Mouse (Mus musculus) midbrain, embryonic 10.5 days (tissue): ENCODE measurements around the gene Mtch2. TPM values are rescaled to one million over a fixed set of nuclear protein-coding genes. Genes with fewer than 3 reads are reported as not detected.

ENCODE experiments used
- DNase-seq: peaks from one replicate; pipeline ENCODE4 v3.0.0-alpha.2; 2017; ENCODE audit warnings: low spot score
- H3K27ac ChIP-seq: fragments of 300-500 bp; sonication (generic); replicated peaks from 2 replicates; pipeline ENCODE4 v1.5.1; 2016; ENCODE audit warnings: mild to moderate bottlenecking
- H3K27me3 ChIP-seq: fragments of 300-500 bp; sonication (generic); 2 replicates; pipeline ENCODE4 v1.6.1; 2016; ENCODE audit warnings: low read depth, mild to moderate bottlenecking; ENCODE audit not compliant: poor library complexity, severe bottlenecking
- H3K36me3 ChIP-seq: fragments of 300-500 bp; sonication (generic); 2 replicates; pipeline ENCODE4 v1.6.1; 2016; ENCODE audit warnings: mild to moderate bottlenecking, moderate library complexity
- H3K4me1 ChIP-seq: fragments of 300-500 bp; sonication (generic); 2 replicates; pipeline ENCODE4 v1.6.1; 2016
- H3K4me3 ChIP-seq: fragments of 300-500 bp; sonication (generic); 2 replicates; pipeline ENCODE4 v1.5.1; 2016; ENCODE audit warnings: mild to moderate bottlenecking, moderate library complexity
- H3K9me3 ChIP-seq: fragments of 300-500 bp; sonication (generic); replicated peaks from 2 replicates; pipeline ENCODE4 v1.6.1; 2016; ENCODE audit warnings: mild to moderate bottlenecking
- WGBS: fragments of 180-500 bp; shearing (Covaris S2); methylation state at CpG from one replicate; pipeline ENCODE4 v1.1.7; 2016; 5-methylcytosine and 5-hydroxymethylcytosine counted together
- polyA plus RNA-seq: library from polyadenylated mRNA; unstranded; fragments of >200 nt; fragmentation: Nextera tagmentation; extraction: Ambion mirVana; gene quantifications from 2 replicates; pipeline ENCODE4 v1.2.1, GENCODE M21; 2016

Mtch2 gene
- polyA plus RNA-seq, 1 experiment from 2014 or later, result 254 TPM

DNA sequence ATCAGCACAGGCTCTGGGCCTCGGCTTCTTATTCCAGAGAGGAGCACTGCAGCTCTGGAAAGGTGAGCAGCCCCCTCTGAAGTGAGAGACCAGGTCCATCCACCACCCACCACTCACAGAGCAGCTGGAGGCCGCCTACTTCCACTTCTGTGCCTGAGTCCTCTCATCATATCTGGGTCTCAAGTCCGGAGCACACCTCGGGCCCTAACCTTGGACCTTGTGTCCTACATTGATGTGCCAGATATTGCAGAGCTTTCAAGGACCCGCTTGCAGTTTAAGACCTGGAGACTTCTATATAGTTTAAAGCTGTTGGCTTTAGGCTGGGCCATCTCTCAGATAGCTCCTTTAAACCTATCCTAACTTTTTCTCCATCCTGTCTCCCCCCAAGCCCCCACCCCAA lies 13.5 kb upstream of the Mtch2 start:
- 85% methylated on average over 5 of the region's 5 CpGs for WGBS
- H3K9me3 ChIP-seq, result no peaks in the 10 kb centered on the region
- H3K27me3 ChIP-seq, result no peaks in the 10 kb centered on the region
- no peaks in the 10 kb centered on the region for H3K4me1 ChIP-seq
- H3K4me3 ChIP-seq, result no peak overlapping the region
- no peak overlapping the region for H3K27ac ChIP-seq
- no peak for DNase-seq
- H3K36me3 ChIP-seq, result no peaks in the 10 kb centered on the region

DNA sequence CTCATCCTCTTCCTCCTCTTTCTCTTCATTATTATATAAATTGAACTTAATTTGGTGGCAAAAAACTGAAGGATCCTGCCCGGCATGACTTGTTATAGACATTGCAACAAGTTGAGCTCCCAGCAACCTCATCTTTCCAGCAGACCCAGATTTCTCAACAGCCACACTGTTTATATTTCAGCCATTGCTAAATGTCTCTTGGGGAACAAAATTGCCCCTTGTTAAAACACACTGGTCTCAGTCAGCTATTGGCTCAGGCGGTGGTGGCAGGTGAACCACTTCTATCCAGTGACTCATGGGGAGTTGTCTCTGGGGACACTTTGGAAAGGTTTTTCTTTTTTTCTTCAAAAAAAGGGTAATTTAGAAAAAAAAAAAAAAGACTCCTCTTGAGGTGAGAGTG lies 8.3 kb upstream of the Mtch2 start:
- H3K27me3 ChIP-seq, result no peaks in the 10 kb centered on the region
- no peaks in the 10 kb centered on the region for H3K4me1 ChIP-seq
- H3K36me3 ChIP-seq, result no peaks in the 10 kb centered on the region
- no peak for DNase-seq
- H3K9me3 ChIP-seq, result no peaks in the 10 kb centered on the region
- H3K27ac ChIP-seq, result no peak overlapping the region
- WGBS, result 89% methylated on average over 2 of the region's 2 CpGs
- H3K4me3 ChIP-seq, result no peak overlapping the region

DNA sequence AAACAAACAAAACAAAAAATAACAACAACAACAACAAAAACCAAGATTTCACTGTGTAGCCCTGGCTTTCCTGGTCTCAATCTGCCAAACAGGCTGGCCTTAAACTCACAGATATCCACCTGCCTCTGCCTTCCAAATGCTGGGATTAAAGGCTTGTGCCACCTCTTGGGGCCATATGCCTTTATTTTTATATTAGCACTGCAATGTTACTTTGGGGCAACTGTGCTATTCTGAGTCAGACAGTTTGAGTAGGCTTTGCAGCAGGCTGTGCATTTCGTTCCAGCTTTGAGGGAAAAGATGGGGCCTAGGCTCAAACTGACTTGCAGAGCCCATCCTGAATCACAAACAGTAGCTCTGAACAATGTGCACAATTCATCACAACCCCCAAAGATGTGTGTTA lies 3.3 kb upstream of the Mtch2 start:
- 81% methylated on average over 1 of the region's 1 CpGs for WGBS
- no peak overlapping the region for H3K4me3 ChIP-seq
- no peaks in the 10 kb centered on the region for H3K9me3 ChIP-seq
- peaks cover 17% of the 10 kb centered on the region for H3K4me1 ChIP-seq
- H3K27ac ChIP-seq, result no peak overlapping the region
- no peak for DNase-seq
- no peaks in the 10 kb centered on the region for H3K36me3 ChIP-seq
- no peaks in the 10 kb centered on the region for H3K27me3 ChIP-seq

DNA sequence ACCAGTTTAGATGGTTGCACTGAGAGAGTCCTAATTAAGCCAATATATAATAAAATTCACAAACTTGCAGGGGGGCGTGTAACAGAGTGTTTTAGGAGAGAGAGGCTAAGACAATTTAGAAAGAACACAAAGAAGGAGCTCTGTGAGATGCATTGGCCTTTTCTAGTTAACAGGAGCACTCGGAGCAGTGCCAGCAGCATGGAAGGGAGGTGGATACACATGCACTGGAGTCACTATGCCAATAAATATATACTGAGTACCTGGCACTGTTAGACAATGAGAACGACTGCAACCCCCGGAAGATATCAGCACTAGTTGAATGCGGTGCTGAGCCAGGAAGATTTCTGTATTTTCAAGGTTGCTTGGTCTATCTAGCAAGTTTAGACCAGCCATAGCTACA lies 2.7 kb upstream of the Mtch2 start:
- H3K4me1 ChIP-seq, result peaks cover 23% of the 10 kb centered on the region
- no peak overlapping the region for H3K4me3 ChIP-seq
- no peak for DNase-seq
- no peaks in the 10 kb centered on the region for H3K9me3 ChIP-seq
- peaks cover 2% of the 10 kb centered on the region for H3K36me3 ChIP-seq
- no peaks in the 10 kb centered on the region for H3K27me3 ChIP-seq
- no peak overlapping the region for H3K27ac ChIP-seq
- 86% methylated on average over 5 of the region's 5 CpGs for WGBS

DNA sequence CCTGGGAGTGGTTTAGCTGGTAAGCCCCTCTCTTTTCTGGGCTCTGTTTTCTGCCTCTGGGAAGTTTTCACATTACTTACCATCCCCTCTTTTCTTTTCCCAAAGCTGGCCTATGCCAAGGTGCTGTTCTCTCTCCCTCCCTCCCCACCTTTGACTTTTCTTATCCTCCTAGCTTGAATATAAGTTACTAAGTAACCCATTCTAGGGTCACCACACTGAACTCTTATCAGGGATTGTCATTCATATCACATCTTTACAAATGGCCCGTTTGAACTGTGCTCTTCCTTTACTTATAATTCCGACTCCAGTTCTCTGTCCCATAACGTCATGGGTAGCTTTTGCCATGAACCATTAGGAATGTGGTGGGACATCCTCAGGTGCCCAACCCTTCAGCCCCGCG lies 1.7 kb upstream of the Mtch2 start:
- no peaks in the 10 kb centered on the region for H3K9me3 ChIP-seq
- H3K27me3 ChIP-seq, result no peaks in the 10 kb centered on the region
- peaks cover 12% of the 10 kb centered on the region for H3K36me3 ChIP-seq
- no peak for DNase-seq
- no peak overlapping the region for H3K4me3 ChIP-seq
- H3K27ac ChIP-seq, result no peak overlapping the region
- H3K4me1 ChIP-seq, result peaks cover 24% of the 10 kb centered on the region
- WGBS, result 83% methylated on average over 5 of the region's 5 CpGs

DNA sequence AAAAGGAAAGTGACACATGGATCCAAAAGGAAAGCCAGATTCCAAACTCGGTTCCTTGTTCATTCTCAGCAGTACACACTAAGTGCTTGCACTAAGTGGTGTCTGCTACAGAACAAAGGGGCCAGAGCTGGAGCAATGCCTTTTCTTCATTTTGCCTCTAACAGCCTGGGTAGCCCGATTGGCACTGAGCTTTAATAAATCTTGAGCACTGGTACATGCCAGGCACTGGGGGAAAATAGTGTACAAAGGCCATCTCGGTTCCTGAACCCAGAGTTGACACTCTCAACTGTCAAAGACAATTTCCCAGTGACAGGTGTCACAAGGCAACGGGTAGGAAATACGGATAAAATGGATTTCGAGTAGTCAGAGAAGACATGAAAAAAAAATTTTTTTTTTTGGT lies 784 bp upstream of the Mtch2 start:
- H3K4me3 ChIP-seq, result peak overlapping the region; percentile 78
- 56% methylated on average over 6 of the region's 6 CpGs for WGBS
- peaks cover 24% of the 10 kb centered on the region for H3K4me1 ChIP-seq
- no peak for DNase-seq
- H3K9me3 ChIP-seq, result no peaks in the 10 kb centered on the region
- H3K27me3 ChIP-seq, result no peaks in the 10 kb centered on the region
- peak overlapping the region; percentile 95 for H3K27ac ChIP-seq
- peaks cover 21% of the 10 kb centered on the region for H3K36me3 ChIP-seq

DNA sequence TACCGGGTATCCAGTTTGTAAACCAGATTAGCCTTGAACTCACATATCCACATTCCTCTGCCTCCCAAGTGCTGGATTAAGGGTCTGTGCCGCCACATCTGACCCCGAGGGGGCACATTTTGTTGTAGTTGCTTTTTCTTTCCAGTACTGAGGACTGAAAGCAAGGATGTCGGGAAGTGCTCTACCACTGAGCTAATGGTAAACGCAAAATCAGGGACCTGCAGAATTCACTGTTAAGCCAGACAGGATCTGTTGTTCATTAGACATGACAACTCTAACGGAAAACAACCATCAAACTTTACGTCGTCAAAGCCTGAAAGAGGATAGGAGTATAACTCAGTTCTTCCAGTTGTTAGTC lies 379 bp upstream of the Mtch2 start:
- H3K27ac ChIP-seq, result peak overlapping the region; percentile 95
- H3K9me3 ChIP-seq, result no peaks in the 10 kb centered on the region
- peaks cover 24% of the 10 kb centered on the region for H3K4me1 ChIP-seq
- H3K4me3 ChIP-seq, result peak overlapping the region; percentile 78
- DNase-seq, result no peak
- H3K27me3 ChIP-seq, result no peaks in the 10 kb centered on the region
- peaks cover 25% of the 10 kb centered on the region for H3K36me3 ChIP-seq
- 3% methylated on average over 8 of the region's 8 CpGs for WGBS

DNA sequence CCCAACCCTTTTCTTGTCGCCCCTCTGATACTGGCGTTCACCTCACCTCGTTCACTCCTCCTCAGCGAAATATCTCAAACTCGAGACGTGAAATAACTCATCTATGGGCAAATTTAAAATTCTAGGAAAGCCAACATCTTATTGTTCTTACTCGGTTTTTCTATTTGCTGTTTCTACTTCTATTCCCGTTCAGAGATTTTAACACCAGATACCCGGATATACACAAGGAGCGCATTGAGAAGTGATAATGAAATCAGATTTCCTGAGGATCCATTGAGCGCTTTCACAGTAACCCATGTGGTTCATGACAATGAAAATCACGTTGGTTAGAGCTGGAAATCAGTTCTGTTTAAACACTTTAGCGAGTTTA lies 711 bp downstream of the Mtch2 start:
- H3K27ac ChIP-seq, result peak overlapping the region; percentile 95
- H3K4me1 ChIP-seq, result peaks cover 24% of the 10 kb centered on the region
- WGBS, result 2% methylated on average over 13 of the region's 13 CpGs
- peaks cover 36% of the 10 kb centered on the region for H3K36me3 ChIP-seq
- H3K9me3 ChIP-seq, result no peaks in the 10 kb centered on the region
- H3K27me3 ChIP-seq, result no peaks in the 10 kb centered on the region
- no peak for DNase-seq
- peak overlapping the region; percentile 78 for H3K4me3 ChIP-seq

DNA sequence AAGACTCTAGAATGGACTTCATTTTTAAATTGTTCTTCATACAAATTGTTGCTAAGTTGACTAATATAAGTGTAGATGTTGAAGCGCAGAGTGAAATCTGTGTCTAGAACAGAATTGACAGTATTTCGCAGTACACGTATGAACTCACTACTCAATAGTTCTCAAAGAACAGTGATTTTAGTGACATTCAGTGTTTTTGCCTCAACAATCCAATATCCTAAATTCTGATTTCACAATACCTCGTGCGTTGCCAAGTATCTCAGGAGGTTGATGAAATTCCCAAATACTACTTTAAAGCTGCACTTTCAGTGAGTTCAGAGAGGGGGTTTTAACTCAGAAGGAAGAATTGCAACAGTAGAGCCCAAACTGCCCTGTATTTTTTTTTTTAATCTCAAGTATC lies 1.4 kb downstream of the Mtch2 start:
- no peaks in the 10 kb centered on the region for H3K27me3 ChIP-seq
- peaks cover 43% of the 10 kb centered on the region for H3K36me3 ChIP-seq
- peaks cover 24% of the 10 kb centered on the region for H3K4me1 ChIP-seq
- H3K27ac ChIP-seq, result peak overlapping the region; percentile 95; the same call in 1 of the 2 replicates
- 93% methylated on average over 5 of the region's 5 CpGs for WGBS
- no peak for DNase-seq
- H3K4me3 ChIP-seq, result peak overlapping the region; percentile 78
- H3K9me3 ChIP-seq, result no peaks in the 10 kb centered on the region

DNA sequence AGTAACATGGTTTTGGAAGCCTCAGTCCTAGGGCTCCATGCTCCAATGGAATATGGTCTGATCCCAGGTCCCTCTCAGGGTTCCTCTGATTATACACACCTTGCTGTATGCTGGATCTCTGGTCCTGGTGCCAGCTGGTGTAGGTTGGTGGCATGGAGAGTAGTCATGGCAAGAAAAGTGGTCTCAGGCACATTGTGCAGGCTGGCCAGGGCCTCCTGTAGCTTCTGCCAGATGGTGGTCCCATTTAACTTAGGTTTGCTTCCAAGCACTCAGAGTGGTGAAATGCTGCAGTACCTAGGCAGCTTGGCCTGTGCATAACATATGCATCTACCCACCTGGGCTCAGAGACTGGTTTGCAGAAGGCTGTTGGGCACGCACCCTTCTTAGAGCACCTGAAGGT lies 3.4 kb downstream of the Mtch2 start:
- peaks cover 62% of the 10 kb centered on the region for H3K36me3 ChIP-seq
- no peaks in the 10 kb centered on the region for H3K9me3 ChIP-seq
- no peak for DNase-seq
- peaks cover 24% of the 10 kb centered on the region for H3K4me1 ChIP-seq
- no peaks in the 10 kb centered on the region for H3K27me3 ChIP-seq
- WGBS, result 97% methylated on average over 1 of the region's 1 CpGs
- no peak overlapping the region for H3K27ac ChIP-seq
- H3K4me3 ChIP-seq, result no peak overlapping the region

DNA sequence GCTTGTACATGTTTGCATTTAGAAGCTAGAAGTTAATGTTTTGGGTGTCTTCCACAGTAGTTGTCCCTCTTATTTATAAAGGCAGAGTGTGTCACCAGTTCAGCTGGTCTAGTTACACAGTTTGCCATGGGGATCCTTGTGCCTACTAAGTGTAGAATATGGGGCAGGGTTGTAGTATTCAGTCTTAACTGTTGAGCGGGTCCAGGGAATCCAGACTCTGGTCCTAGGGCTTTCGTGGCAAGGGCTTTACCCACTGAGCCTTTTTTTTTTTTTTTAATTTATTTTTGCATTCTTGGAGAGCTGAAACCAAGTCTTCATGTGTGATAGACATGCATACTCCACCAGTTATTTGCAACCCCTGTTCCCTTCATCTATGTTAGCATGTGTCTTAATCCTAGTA lies 14.5 kb downstream of the Mtch2 start:
- WGBS, result 94% methylated on average over 2 of the region's 2 CpGs
- Histone ChIP-seq H3K9me3 (no peaks in the 10 kb centered on the region), H3K4me1 (no peaks in the 10 kb centered on the region), H3K27me3 (no peaks in the 10 kb centered on the region), H3K36me3 (peaks cover 96% of the 10 kb centered on the region), H3K27ac (no peak overlapping the region), H3K4me3 (no peak overlapping the region)
- DNase-seq, result no peak

DNA sequence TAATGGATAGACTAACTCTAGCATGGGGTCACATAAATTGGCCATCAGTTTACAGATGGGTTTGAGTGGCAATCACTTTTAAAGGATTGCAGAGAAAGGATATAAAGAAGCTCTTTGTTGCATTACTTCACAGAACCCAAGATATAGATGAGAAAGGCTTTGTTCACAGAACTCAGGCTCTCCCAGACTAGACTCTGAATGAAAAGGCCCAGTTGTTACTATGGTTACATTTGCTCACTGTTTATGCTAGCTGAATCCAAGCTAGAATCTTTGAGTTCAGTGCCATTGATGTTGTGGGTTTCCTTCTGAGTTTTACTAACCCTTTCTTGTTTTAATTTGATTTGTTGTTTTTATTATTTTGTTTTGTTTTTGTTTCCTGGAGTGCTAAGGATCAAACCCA lies 17.2 kb downstream of the Mtch2 start:
- H3K4me3 ChIP-seq, result no peak overlapping the region
- no peaks in the 10 kb centered on the region for H3K4me1 ChIP-seq
- peaks cover 92% of the 10 kb centered on the region for H3K36me3 ChIP-seq
- no peak for DNase-seq
- H3K27me3 ChIP-seq, result no peaks in the 10 kb centered on the region
- H3K27ac ChIP-seq, result no peak overlapping the region
- no peaks in the 10 kb centered on the region for H3K9me3 ChIP-seq

DNA sequence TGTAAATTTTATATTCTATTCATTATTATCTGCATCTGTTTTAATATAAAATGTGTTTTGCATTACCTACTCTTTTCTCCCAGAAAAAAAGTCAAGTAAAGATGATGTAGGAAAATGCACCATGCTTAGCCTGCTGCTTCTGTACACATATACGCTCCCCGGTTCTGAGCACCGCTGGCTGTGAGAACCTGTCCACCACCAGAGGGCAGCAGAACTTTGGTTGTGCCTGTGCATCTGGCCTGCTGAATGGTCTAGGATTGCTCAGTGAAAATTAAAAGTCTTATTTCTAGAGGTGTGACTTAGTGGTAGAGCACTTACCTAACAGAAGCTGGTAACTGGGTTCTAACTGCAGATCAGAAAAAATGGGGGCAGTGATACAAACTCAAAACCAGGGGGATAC lies 19.6 kb downstream of the Mtch2 start:
- no peaks in the 10 kb centered on the region for H3K27me3 ChIP-seq
- peaks cover 68% of the 10 kb centered on the region for H3K36me3 ChIP-seq
- DNase-seq, result peak; percentile 75
- H3K4me3 ChIP-seq, result no peak overlapping the region
- no peaks in the 10 kb centered on the region for H3K4me1 ChIP-seq
- WGBS, result 46% methylated on average over 3 of the region's 3 CpGs
- no peaks in the 10 kb centered on the region for H3K9me3 ChIP-seq
- no peak overlapping the region for H3K27ac ChIP-seq

DNA sequence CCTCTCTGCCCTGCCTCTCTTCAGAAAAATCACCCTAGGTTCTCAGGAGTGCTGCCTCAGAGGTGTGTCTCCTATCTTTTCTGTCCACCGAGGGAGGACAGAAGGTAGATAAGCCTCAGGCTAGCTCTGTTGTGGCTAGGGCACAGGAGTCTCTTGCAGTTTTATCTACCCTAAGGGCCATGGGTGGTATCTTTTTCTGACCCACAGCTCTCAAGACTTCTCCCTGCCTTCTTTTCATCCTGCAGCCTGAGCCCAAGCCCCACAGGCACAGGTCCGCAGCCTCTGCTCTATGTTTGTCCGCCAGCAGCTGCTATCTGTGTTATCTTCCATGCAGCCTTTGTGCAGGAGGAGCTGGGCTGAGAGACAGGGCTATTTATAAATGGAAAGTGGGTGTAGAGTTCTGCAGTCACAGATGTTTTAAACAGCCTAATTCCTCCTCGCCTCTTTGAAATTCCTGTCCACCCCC lies 23.2 kb downstream of the Mtch2 start:
- H3K27ac ChIP-seq, result 0 out of 2 replicates have a peak overlapping the region, but pooled peaks have one; percentile 9
- H3K36me3 ChIP-seq, result peaks cover 32% of the 10 kb centered on the region
- DNase-seq, result no peak
- no peaks in the 10 kb centered on the region for H3K27me3 ChIP-seq
- no peaks in the 10 kb centered on the region for H3K4me1 ChIP-seq
- H3K9me3 ChIP-seq, result no peaks in the 10 kb centered on the region
- H3K4me3 ChIP-seq, result no peak overlapping the region
- 66% methylated on average over 4 of the region's 4 CpGs for WGBS
